Mouse (Mus musculus) liver, embryonic 15.5 days (tissue): ENCODE measurements around the gene Slc25a10. TPM values are rescaled to one million over a fixed set of nuclear protein-coding genes. Genes with fewer than 3 reads are reported as not detected.

Experiments
- ATAC-seq: fragments of 200-750 bp; cut with Nextera tagmentation; 2 replicates; pipeline ENCODE4 v1.8.0; 2017; ENCODE audit warnings: moderate number of reproducible peaks, mild to moderate bottlenecking, moderate library complexity; ENCODE audit not compliant: insufficient read depth
- H3K27ac ChIP-seq: fragments of 300-500 bp; sonication (generic); replicated peaks from 2 replicates; pipeline ENCODE4 v1.5.1; 2015; ENCODE audit warnings: mild to moderate bottlenecking, inconsistent platforms
- H3K27me3 ChIP-seq: fragments of 300-500 bp; sonication (generic); 2 replicates; pipeline ENCODE4 v1.6.1; 2015; ENCODE audit warnings: mild to moderate bottlenecking, inconsistent platforms
- H3K36me3 ChIP-seq: fragments of 300-500 bp; sonication (generic); replicated peaks from 2 replicates; pipeline ENCODE4 v1.6.1; 2015; ENCODE audit warnings: moderate library complexity, mild to moderate bottlenecking, inconsistent platforms
- H3K4me1 ChIP-seq: fragments of 300-500 bp; sonication (generic); replicated peaks from 2 replicates; pipeline ENCODE4 v1.6.1; 2015; ENCODE audit warnings: inconsistent platforms
- H3K4me2 ChIP-seq: fragments of 300-500 bp; sonication (generic); 2 replicates; pipeline ENCODE4 v1.6.1; 2015; ENCODE audit warnings: moderate library complexity, mild to moderate bottlenecking, inconsistent platforms
- H3K4me3 ChIP-seq: fragments of 300-500 bp; sonication (generic); replicated peaks from 2 replicates; pipeline ENCODE4 v1.5.1; 2015; ENCODE audit warnings: mild to moderate bottlenecking, inconsistent platforms
- H3K9ac ChIP-seq: fragments of 300-500 bp; sonication (generic); 2 replicates; pipeline ENCODE4 v1.6.1; 2015; ENCODE audit warnings: moderate library complexity, mild to moderate bottlenecking, inconsistent platforms
- H3K9me3 ChIP-seq: fragments of 300-500 bp; sonication (generic); replicated peaks from 2 replicates; pipeline ENCODE4 v1.6.1; 2016; ENCODE audit warnings: inconsistent platforms
- WGBS: fragments of 180-500 bp; shearing (Covaris S2); methylation state at CpG from one replicate; pipeline ENCODE4 v1.1.7; 2015; ENCODE audit warnings: mixed read lengths; ENCODE audit not compliant: insufficient replicate concordance; 5-methylcytosine and 5-hydroxymethylcytosine counted together
- polyA plus RNA-seq: library from polyadenylated mRNA; unstranded; fragments of >200 nt; fragmentation: Nextera tagmentation; extraction: Ambion mirVana; gene quantifications from 2 replicates; pipeline ENCODE4 v1.2.1, GENCODE M21; 2015

Gene Slc25a10
- polyA plus RNA-seq, 1 experiment from 2014 or later = 42.8 TPM

DNA sequence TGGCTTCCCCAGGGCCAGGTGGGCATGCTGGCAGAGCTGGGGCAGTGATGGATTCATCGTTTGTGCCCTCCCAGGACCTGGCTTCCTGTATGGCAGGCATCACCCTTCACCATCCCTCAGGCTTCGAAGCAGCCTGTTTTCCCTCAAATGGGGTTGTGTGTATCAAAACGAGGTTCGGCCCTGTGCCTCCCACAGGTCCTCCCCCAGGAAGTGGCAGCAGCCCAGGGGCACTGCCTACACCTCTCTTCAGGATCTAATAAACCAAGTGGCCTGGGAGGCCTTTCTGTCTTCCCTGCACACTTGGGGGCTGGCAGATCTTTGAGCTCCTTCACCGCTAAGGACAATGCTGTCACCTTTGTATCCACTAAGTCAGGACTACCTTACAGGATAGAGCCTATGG, 7.3 kb downstream of the Slc25a10 start:
- H3K9me3 ChIP-seq = no peaks in the 10 kb centered on the region
- no peak for ATAC-seq
- H3K4me3 ChIP-seq = no peak overlapping the region
- H3K36me3 ChIP-seq = peaks cover 43% of the 10 kb centered on the region
- H3K9ac ChIP-seq = no peak overlapping the region
- 87% methylated on average over 5 of the region's 5 CpGs for WGBS
- peaks cover 10% of the 10 kb centered on the region for H3K4me1 ChIP-seq
- H3K27ac ChIP-seq = no peak overlapping the region
- peaks cover 9% of the 10 kb centered on the region; the same call in 1 of the 2 replicates for H3K27me3 ChIP-seq
- no peak overlapping the region for H3K4me2 ChIP-seq

DNA sequence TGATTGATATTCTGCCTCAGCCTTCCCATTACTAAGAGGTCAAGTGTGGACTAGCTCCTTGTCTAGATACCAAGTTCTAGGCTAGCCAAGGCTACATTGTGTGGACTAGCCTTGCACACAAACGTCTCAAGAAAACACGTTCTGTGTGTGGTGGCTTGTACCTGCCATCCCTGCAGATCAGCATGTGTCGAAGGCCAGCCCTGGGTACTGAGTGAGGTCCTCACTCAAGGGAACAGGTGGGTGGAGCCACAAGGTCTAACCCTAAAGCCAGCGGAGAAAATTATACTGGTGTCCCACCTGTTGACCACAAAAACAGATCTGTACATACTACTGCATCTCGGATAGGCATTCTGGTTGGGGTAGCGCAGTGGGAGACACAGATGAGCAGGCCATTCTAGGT, 8.3 kb downstream of the Slc25a10 start:
- Histone ChIP-seq H3K36me3 (peaks cover 36% of the 10 kb centered on the region), H3K4me3 (no peak overlapping the region), H3K9me3 (no peaks in the 10 kb centered on the region), H3K4me2 (no peak overlapping the region), H3K27me3 (peaks cover 9% of the 10 kb centered on the region; the same call in 1 of the 2 replicates), H3K9ac (no peak overlapping the region), H3K27ac (no peak overlapping the region), H3K4me1 (peaks cover 7% of the 10 kb centered on the region)
- 61% methylated on average over 6 of the region's 6 CpGs for WGBS
- ATAC-seq = no peak

DNA sequence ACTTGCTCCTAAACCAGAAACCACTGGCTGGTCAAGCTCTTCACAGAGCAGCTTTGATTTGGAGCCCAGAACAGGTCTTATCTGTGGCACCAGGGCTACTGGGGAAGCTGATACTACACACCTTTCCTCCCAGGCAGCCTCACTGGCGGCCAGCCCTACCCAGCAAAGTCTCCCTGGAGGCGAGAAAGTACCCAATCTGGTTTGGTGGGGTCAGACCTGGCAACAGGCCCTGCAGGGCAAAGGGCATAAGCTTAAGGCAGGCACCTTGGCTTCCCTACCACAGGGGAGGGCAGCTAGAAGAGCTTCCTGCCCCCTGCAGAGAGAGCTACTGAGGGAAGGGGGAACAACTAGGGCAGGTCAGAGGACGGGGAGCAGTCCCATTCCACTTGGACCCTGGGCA, 8.7 kb downstream of the Slc25a10 start:
- Histone ChIP-seq H3K4me1 (peaks cover 7% of the 10 kb centered on the region), H3K4me3 (no peak overlapping the region), H3K27me3 (peaks cover 9% of the 10 kb centered on the region; the same call in 1 of the 2 replicates), H3K27ac (no peak overlapping the region), H3K9me3 (no peaks in the 10 kb centered on the region), H3K4me2 (no peak overlapping the region), H3K9ac (no peak overlapping the region), H3K36me3 (peaks cover 32% of the 10 kb centered on the region)
- no peak for ATAC-seq
- WGBS = 8% methylated on average over 3 of the region's 3 CpGs

DNA sequence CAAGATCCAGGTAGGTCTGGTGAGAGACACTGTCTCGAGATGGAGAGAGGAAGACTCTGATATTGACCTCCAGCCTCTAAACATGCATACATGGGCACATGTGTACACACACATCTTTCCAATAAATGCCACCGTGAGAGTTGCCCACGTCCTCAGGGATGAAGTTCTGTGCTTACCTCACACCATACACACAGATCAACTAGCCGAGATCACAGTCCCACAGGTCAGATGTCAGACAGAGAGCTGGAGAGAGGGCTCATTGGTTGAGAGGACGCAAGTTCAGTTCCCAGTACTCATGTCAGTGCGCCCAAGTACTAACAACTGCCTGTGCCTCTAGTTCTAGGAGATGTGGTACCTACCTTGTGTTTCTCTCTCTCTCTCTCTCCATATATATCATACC, 9.4 kb downstream of the Slc25a10 start:
- Histone ChIP-seq H3K9me3 (no peaks in the 10 kb centered on the region), H3K4me2 (no peak overlapping the region), H3K36me3 (peaks cover 25% of the 10 kb centered on the region), H3K4me3 (no peak overlapping the region), H3K27ac (no peak overlapping the region), H3K27me3 (peaks cover 9% of the 10 kb centered on the region; the same call in 1 of the 2 replicates), H3K9ac (no peak overlapping the region), H3K4me1 (peaks cover 7% of the 10 kb centered on the region)
- ATAC-seq = no peak
- WGBS = 47% methylated on average over 6 of the region's 6 CpGs

DNA sequence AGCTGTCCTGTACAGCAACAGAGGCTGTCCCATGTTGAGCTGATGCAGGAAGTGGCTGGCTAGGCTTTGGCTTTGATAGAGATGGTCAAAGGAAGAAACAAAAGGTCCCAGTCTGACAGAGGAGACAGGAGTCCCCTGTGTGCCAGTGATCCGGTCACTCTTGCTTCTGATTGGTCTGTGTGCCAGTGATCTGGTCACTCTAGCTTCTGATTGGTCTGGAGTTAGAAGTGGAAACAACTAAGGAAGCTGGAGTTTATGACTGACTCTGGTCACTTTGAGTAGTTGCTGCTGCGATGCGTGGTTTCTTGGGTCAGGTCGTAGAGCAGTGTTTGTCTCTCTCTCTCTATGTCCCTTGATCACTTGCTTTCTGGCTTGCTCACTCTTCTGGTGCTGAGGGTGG, 10.1 kb downstream of the Slc25a10 start:
- no peak overlapping the region for H3K4me2 ChIP-seq
- no peak overlapping the region for H3K27ac ChIP-seq
- H3K4me1 ChIP-seq = peaks cover 12% of the 10 kb centered on the region
- peaks cover 9% of the 10 kb centered on the region; the same call in 1 of the 2 replicates for H3K27me3 ChIP-seq
- H3K36me3 ChIP-seq = peaks cover 18% of the 10 kb centered on the region
- 56% methylated on average over 4 of the region's 4 CpGs for WGBS
- no peaks in the 10 kb centered on the region for H3K9me3 ChIP-seq
- no peak overlapping the region for H3K9ac ChIP-seq
- no peak for ATAC-seq
- no peak overlapping the region for H3K4me3 ChIP-seq

DNA sequence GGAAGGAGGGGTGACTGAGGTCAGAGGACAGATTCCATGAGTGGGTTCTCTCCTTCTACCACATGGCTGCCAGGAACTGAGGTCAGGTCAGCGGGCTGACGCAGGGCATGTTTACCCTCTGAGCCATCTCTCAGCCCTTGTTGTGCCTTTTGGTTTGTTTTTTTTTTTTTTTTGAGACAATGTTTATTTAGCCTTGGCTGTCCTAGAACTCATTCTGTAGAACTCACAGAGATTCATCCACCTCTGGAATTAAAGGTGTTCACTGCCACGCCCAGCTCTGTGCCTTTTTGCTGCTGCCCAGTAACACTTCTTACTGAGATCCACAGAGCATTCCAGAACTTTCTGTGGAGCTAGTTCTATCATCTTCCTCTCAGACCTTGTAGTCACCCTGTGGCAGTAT, 14.0 kb downstream of the Slc25a10 start:
- H3K36me3 ChIP-seq = no peaks in the 10 kb centered on the region
- H3K9ac ChIP-seq = no peak overlapping the region
- ATAC-seq = no peak
- H3K4me1 ChIP-seq = peaks cover 31% of the 10 kb centered on the region
- WGBS = 78% methylated on average over 3 of the region's 3 CpGs
- H3K27ac ChIP-seq = no peak overlapping the region
- no peaks in the 10 kb centered on the region for H3K9me3 ChIP-seq
- no peak overlapping the region for H3K4me3 ChIP-seq
- peaks cover 5% of the 10 kb centered on the region; the same call in 1 of the 2 replicates for H3K27me3 ChIP-seq
- H3K4me2 ChIP-seq = no peak overlapping the region

DNA sequence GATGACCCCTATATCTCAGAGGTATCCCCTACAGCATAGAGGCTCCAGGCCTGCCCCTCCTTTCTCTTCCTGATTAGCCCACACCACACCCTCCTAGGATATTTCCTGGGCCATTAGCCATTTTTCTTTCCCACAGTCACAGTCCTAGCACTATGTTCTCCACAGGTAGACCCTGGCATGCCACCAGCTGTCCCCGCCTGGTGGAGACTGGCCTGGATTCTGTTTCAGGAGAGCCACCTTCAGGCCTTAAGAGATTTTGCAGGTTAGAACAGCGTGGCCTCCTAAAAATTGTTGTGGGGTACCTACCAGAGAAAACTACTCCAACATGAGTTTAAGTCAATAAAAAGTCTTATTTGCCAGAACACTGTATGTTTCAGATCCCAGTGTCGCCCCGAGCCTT, 15.3 kb downstream of the Slc25a10 start:
- H3K27me3 ChIP-seq = no peaks in the 10 kb centered on the region
- no peaks in the 10 kb centered on the region for H3K9me3 ChIP-seq
- no peak overlapping the region for H3K9ac ChIP-seq
- H3K36me3 ChIP-seq = no peaks in the 10 kb centered on the region
- H3K4me1 ChIP-seq = peaks cover 43% of the 10 kb centered on the region
- no peak overlapping the region for H3K4me2 ChIP-seq
- H3K27ac ChIP-seq = no peak overlapping the region
- H3K4me3 ChIP-seq = no peak overlapping the region
- no peak for ATAC-seq
- 51% methylated on average over 4 of the region's 4 CpGs for WGBS

DNA sequence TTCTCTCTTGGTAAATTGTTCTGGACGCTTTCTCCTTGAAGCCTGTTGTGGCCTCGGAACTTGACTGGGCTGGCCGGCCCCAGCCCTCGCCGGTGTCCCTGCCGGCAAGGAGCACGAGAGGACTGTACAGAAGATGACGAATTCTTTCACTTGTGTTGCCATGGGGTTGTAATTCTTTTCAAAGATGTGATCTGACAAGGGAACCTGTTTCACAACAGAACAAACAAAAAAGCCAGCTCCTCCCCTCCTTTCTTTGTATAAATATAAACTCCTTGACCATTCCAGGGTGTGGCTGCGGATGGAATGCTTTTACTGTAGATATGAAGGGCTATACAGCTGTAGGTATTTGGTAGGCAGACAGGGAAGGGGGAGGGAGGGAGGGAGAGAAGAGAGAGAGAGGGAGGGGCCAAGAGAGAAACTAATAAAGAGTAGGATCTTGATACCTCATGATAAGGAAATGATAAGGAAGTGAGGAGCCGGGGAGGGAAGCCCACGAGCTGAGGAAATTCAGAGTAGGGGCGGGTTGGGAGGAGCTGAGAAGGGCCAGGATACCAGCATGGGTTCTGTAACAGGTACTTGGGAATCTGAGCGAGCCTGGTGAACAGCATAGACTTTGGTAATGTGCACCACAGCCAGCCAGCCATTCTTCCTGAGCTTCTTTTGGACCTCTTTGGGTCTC, 16.1 kb downstream of the Slc25a10 start:
- no peak overlapping the region for H3K4me3 ChIP-seq
- no peaks in the 10 kb centered on the region for H3K27me3 ChIP-seq
- H3K4me2 ChIP-seq = no peak overlapping the region
- H3K9me3 ChIP-seq = no peaks in the 10 kb centered on the region
- WGBS = 62% methylated on average over 13 of the region's 13 CpGs
- no peak for ATAC-seq
- H3K27ac ChIP-seq = no peak overlapping the region
- no peaks in the 10 kb centered on the region for H3K36me3 ChIP-seq
- H3K4me1 ChIP-seq = peaks cover 43% of the 10 kb centered on the region
- H3K9ac ChIP-seq = no peak overlapping the region

DNA sequence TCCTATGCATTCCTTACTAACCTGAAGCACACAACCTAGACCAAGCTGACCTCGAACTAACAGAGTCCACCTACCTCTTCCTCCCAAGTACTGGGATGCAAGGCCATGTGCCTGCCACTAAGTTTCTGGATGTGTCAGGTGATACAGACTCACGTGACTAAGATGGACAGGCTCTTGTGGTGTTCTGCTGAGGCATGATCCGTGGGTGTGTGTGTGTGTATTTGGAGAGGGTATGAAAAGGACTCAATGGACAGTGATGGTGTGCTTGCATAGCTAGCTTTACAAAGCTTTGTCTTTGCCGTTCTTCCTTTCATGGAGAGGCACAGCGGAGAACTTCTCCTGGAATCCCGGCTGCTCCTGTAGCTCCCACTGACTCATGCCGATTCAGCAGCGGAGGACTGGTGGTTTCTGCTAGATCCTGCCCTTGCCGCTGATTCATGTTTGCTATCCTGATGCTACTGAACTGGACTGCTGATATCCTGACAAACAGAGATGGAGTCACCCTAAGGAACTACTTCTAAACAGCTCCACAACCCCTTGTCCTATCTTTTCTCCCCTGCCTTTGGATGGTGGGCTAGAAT, 16.7 kb downstream of the Slc25a10 start:
- 74% methylated on average over 9 of the region's 9 CpGs for WGBS
- no peak overlapping the region for H3K27ac ChIP-seq

DNA sequence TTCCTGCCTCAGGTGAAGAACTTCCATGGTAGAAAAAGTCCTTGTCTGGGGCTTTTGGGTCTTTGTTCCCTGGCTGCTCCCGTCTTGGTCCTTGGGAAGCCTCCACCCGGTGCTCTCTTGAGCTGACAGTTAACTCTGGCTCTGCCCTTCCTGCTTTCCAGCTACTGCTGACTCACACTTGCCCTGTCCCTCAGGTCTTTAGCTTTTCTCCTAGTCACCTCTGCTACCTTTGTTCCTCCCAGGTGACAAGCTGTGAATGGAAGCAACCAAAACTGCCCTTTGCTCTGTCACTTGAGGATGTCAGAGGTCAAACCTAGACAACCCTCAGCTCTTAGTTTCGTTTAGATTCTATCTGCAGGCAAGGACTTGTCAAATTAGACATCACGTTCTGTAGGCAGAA, 18.3 kb downstream of the Slc25a10 start:
- Histone ChIP-seq H3K27ac (peak overlapping the region; percentile 84), H3K9ac (peak overlapping the region; percentile 54; the same call in 1 of the 2 replicates), H3K9me3 (no peaks in the 10 kb centered on the region), H3K4me2 (peak overlapping the region; percentile 73), H3K36me3 (no peaks in the 10 kb centered on the region), H3K4me1 (peaks cover 43% of the 10 kb centered on the region), H3K27me3 (no peaks in the 10 kb centered on the region), H3K4me3 (peak overlapping the region; percentile 51; the same call in 1 of the 2 replicates)
- peak; percentile 17; the same call in 1 of the 2 replicates for ATAC-seq
- WGBS = 14% methylated on average over 4 of the region's 4 CpGs

More for the DNA sequence above, 16.7 kb downstream of the Slc25a10 start:
- no peak overlapping the region for H3K9ac ChIP-seq
- peaks cover 43% of the 10 kb centered on the region for H3K4me1 ChIP-seq
- H3K4me3 ChIP-seq = no peak overlapping the region
- no peak overlapping the region for H3K4me2 ChIP-seq
- no peaks in the 10 kb centered on the region for H3K36me3 ChIP-seq
- H3K9me3 ChIP-seq = no peaks in the 10 kb centered on the region
- no peaks in the 10 kb centered on the region for H3K27me3 ChIP-seq
- no peak for ATAC-seq

DNA sequence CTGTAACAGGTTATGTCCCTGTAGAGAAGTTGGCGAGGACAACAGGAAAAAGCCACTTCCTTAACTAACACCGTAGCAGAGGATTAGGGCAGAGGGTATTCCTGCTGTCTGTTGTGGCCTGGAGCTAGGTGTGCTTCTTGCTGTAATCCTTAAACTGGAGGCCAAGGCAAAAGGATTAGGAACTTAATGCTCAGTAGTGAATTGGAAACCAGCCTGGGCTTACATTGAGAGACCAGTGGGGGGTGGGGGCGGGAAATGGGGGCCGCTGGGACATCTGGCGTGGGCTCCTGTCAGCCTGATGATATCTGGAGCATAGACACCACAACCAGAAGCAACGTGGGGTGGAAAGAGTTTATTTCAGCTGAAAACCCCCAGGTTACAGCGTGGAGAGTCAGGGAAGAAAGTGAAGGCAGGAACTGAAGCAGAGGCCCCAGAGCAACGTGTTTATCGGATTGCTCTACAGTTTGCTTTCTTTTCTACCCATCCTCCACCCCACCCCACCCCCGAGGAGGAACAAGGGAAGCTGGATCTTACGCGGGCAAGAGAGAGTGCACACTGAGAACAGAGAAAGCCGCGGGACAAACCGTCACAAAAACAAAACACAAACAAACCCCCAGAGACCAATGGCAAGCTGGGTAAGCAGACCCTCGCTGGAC, 18.9 kb downstream of the Slc25a10 start:
- H3K4me1 ChIP-seq = peaks cover 46% of the 10 kb centered on the region
- no peaks in the 10 kb centered on the region for H3K27me3 ChIP-seq
- peak; percentile 70 for ATAC-seq
- peak overlapping the region; percentile 51 for H3K4me3 ChIP-seq
- peak overlapping the region; percentile 84 for H3K27ac ChIP-seq
- peak overlapping the region; percentile 73 for H3K4me2 ChIP-seq
- no peaks in the 10 kb centered on the region for H3K36me3 ChIP-seq
- H3K9me3 ChIP-seq = no peaks in the 10 kb centered on the region
- peak overlapping the region; percentile 54 for H3K9ac ChIP-seq
- WGBS = 2% methylated on average over 16 of the region's 16 CpGs
